Mouse (Mus musculus) CH12F3 (cell line): ENCODE data around the gene Olfr777.
"Not testable (repeated sequence)": the region's sequence is repeated elsewhere in the genome, so short reads cannot be mapped to it uniquely, and the experiment has no call there.

Source experiments
- in situ Hi-C: fragments of 300-500 bp; cut with MboI; formaldehyde crosslinking; loops from 2 replicates; pipeline ENCODE4 v1.14.3; 2020; ENCODE audit warnings: low sequenced_read_pairs

Gene Olfr777

GRCm38 (mm10) chr10:129271081-129271535, at the start of gene Olfr777:
Olfr777 (minus strand) TSS chr10:129271485.
- in situ Hi-C loops, result no loop called here

GRCm38 (mm10) chr10:129317817-129318216, 46.5 kb upstream of the Olfr777 start, which contains the start of gene Olfr780:
Olfr780 (plus strand) TSS chr10:129318117.
- in situ Hi-C loops, result no loop called here

- in situ Hi-C loops, result not testable (repeated sequence)
Measured at GRCm38 (mm10) chr10:129313521-129313920, 42.2 kb upstream of the Olfr777 start.

- in situ Hi-C loops, result not testable (repeated sequence)
Measured at GRCm38 (mm10) chr10:129312973-129313372, 41.7 kb upstream of the Olfr777 start.

- in situ Hi-C loops, result no loop called here
Measured at GRCm38 (mm10) chr10:129258827-129259226, 12.5 kb downstream of the Olfr777 start, which contains the start of gene Olfr776. Olfr776 (plus strand) TSS chr10:129259127.

- in situ Hi-C loops, result no loop called here
Measured at GRCm38 (mm10) chr10:129248112-129248511, 23.2 kb downstream of the Olfr777 start, which contains the start of gene Olfr775. Olfr775 (plus strand) TSS chr10:129248412.

- in situ Hi-C loops, result no loop called here
Measured at GRCm38 (mm10) chr10:129235904-129236303, 35.4 kb downstream of the Olfr777 start, which contains the start of gene Olfr774. Olfr774 (plus strand) TSS chr10:129236204.

DNA sequence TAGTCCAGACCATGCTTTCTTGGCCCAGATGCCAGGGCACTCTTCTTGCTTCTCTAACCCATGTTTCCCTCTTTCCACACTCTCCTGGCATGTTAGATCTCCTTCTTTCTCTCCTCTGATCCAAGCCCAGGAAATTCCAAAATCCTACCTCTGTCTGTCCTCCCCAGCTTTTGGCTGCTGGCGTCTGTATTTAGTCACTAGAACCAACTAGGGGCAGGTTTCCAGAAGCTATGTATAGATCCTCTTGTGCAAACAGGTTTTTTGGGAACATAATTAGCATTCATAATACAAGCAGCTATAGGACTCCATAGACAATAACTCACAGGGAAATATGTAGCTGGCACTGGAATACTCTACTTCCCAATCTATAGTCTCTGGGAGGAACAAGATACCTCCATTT, 40.5 kb downstream of the Olfr777 start:
- in situ Hi-C loops, result no loop called here
